Mouse (Mus musculus): ENCODE data around the gene Rflna.

Rflna gene

DNA sequence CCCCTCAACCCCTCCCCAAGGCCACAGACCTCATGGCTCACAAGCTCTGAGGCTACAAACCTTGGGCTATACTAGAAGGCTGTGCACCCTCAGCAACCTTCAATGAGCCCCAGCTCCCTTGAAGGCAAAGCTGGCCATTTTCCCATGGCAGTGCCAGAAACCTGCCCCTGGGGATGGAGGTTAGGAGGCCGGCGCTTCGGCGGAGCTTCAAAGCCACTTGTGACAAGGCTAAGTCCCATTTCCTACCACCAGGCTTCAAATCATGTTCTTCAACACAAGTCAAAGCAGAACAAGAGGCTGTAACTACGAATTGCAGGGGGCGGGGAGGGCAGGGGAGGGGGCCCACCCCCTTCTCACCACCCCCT is 53.3 kb downstream of the Rflna start:
- DNase-seq: peak; percentile 38

DNA sequence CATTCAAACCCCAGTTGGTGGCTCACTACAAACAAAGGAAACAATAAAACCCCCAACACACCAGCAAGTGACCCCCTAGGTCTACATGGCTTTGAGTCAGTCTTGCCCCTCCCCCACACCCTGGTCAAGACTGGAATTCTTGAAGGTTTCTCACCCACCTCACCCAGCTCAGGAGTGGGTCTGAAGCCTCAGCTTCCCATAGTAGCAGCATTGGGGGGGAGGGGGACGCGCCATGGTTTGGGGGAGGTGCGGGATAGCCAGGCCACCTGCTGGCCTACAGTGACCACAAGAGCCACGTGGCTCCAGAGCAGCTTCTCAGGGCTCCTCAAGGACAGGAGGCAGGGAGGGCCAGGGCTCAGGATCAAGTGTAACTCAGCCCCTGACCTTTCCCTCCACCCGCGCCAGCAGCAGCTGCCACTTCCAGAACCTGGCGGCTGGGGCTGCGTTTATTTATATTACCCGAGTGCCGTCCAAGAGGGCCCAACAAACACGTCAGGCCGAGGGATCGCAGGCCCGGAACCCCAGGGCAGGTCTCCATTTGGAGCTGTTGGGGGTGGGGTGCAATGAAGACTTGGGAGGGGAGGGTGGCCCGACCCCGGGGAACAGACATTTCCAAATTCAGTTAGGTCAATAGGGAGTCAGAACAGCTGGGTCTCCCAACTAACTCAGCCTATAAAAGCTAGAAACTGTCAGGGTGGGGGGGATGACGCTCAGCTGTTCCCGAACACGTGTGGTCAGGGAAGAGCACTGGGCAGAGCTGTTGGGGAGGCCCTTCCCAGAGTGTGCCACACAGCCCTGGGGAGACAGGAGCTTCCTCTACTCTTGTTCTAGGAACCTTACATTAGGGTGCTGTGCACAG is 53.9 kb downstream of the Rflna start:
- DNase-seq: peak; percentile 56

DNA sequence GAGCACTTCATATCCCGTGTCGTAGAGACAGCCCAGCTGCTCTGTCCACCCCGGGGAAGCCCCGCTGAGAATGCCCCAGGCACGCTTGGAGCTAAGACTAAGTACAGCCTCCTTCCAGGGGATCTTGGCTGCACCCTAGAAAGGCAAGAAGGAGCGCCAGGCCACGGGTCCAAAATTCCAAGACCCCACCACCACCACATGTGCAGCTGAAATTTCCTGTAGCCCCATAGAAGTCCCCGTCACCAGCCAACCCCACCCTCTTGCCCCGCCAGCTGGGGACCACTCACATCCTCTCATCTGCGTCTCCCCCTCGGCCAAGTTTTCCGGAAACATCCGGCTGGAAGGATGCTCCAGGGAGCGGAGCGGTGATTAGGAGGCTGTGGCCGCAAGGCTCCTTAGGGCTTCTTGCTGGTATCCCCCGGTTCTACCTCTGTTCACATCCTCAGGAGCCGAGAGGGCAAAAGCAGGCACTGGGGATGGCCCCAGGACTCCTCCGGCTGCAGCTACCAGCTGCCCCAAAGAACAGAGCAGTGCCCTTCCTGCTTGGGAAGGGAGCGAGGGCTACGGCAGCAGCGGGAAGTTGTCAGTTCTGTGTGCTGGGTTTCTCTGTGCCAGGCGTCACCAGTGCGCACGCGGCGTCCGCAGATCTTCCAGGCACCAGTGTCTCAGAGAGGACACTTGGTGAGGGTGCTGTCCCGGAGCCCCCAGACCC is 54.7 kb downstream of the Rflna start:
- peak; percentile 52 for DNase-seq

DNA sequence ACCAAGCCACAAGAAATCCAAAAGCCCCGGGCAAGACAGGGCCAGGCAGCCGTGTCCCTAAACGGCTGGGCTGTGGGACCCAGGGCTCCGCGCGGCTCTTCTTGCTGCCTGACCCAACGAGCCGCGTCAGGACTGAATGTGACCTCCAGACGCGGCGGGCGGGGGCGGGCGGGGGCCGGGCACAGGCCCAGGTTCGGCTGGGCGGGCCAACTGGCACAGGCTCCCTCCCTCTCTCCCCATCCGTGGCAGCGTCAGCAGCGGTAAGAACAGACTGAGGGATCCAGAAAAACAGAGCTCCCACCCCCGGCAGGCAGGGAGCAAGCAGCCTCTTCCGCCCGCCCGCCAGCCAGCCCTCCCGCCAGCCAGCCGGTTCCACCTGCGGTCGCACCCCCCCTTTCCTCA is 55.2 kb downstream of the Rflna start:
- peak; percentile 84 for DNase-seq

Measured in cerebellum, adult 11-12 months (tissue).